Mouse (Mus musculus) gastrocnemius, postnatal 36 days (tissue): ENCODE data around the gene Zfp300. TPM values are rescaled to one million over a fixed set of nuclear protein-coding genes. Genes with fewer than 3 reads are reported as not detected.
A peak's percentile ranks its signal among the peaks of the same experiment; 100 is the strongest.

Experiments
- DNase-seq, 2 experiments: peaks; one replicate each; pipeline ENCODE4 v3.0.0; 2022
- intact Hi-C: fragments of 180-260 bp; cut with DNase I; formaldehyde crosslinking; loops from one replicate; pipeline ENCODE4 v1.15.1; 2025
- long read RNA-seq, 2 experiments: library from polyadenylated mRNA; stranded (forward); transcript quantifications; one replicate each; pipeline ENCODE4 v2.0.0; 2021
- total RNA-seq, 2 experiments: library from RNA; stranded (reverse); gene quantifications; 2 replicates each; pipeline ENCODE4 v1.2.3; 2021

Gene Zfp300
- total RNA-seq = under 1 TPM; 0.15 TPM
- long read RNA-seq, experiment 1, full-length matches to known transcripts = 1 of 1 reads
- long read RNA-seq, experiment 1, partial matches to known transcripts = 0 of 1 reads
- long read RNA-seq, experiment 1, other reads (novel, unspliced or antisense) = 0 of 1 reads
- long read RNA-seq, experiment 2 = 0 reads

- intact Hi-C loops = no loop called here
- peak; percentile 24 to 55 for DNase-seq
These were observed at the start of gene Zfp300 for GRCm38 (mm10) chrX:21088983-21089866. TSS of gene Zfp300 (minus strand) at chrX:21089527.

GRCm38 (mm10) chrX:21115520-21115919 lies 26.2 kb upstream of the Zfp300 start, which contains the start of gene Ssxa1:
TSS of gene Ssxa1 (plus strand) at chrX:21115820.
- intact Hi-C loops = no loop called here

DNA sequence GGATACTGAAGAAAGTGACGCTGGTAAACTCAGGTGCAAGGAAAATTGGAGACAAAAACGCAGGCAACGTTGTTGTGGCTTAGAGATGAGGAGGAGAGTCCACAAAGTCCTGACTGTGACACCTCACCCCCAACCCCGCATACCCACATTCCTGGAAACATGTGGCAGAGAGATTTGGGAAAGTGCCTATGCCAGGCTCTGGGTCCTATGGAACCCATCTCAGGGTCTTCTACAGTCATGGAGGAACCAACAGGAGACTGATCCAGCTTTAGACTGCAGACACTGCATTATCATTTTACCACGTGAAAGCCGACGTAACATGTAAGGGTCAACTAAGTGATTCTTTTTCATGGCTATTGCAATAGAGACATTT lies 526 bp upstream of the Zfp300 start:
- intact Hi-C loops = no loop called here
- DNase-seq = no peak

More at GRCm38 (mm10) chrX:21115520-21115919, 26.2 kb upstream of the Zfp300 start, which contains the start of gene Ssxa1:
- DNase-seq = no peak

DNA sequence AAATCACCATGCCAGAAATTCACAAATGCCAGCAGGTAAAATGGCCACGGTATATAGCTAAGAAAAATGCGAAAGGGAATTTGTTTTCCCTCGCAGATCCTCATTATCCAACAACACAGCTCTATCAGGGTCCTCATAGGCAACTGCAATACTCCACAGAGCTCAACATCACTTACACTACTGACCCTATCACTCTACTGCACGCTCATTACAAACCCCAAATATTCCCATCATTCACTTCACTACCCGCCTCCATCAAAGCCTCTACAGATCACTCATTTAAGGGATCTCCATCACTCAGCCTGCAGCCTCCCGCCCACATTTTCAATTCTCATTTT lies 713 bp downstream of the Zfp300 start:
- intact Hi-C loops = no loop called here
- DNase-seq = peak in 1 of 2 experiments; percentile 9

- DNase-seq = no peak
- intact Hi-C loops = no loop called here
These were observed 21.2 kb downstream of the Zfp300 start, which contains the start of gene Spaca5 for GRCm38 (mm10) chrX:21068106-21068505. TSS of gene Spaca5 (plus strand) at chrX:21068406.

- intact Hi-C loops = no loop called here
- DNase-seq = no peak
These were observed 26.8 kb downstream of the Zfp300 start for GRCm38 (mm10) chrX:21062544-21062890.

DNA sequence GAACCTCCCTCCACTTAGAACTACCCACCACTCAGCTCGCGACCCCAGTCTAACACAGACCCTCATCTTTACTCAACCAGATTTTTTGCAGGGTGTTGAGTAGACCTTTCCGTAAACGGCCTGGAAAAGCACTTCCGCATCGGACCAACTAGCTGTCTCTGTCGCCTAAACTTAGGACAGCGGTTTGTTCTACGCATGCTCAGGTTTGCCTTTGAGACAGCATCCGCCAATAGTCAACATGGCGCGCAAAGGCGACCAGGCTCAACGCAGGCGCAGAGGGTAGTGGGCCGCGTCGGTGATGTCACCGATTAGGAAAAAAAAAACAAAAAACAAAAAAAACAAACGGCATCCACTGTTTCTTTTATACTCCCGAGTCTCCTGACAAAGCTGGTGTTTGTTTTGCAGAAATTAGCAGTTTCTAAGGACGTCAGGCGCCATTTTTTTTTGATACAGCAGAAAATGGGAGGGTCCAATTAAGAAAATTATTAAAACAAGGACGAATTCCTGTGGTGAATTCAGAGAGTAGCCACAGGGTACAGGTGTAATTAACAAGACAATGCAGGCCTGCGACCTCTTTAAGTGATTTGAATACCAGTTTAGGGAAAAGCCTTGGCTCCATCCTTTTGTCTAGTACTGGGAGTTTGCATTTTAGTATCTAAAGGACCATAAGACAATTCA lies 27.3 kb downstream of the Zfp300 start, which contains the start of gene Zfp182:
TSS of gene Zfp182 (minus strand) at position 451 of the 678 bp plus-strand sequence.
- intact Hi-C loops = no loop called here

DNA sequence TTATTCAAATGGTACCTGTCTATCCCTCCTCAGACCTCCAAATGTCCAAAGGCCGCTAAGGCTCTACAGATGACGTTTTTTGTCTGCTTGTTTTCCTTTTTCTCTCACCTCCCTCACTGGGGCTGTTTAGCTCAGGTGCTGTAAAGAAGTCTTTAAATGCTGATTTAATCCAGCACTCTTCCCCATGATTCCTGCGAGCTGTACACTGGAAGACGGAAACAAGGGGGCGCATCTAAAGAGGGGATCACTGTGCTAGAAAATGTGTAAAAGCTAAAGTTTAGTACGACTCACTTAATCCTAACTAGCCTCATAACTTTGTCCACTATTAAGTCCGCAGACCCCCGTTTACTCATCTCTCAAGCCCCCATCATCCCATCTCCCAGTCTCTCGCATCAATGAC lies 27.9 kb downstream of the Zfp300 start:
- no peak for DNase-seq
- intact Hi-C loops = no loop called here

More for the DNA sequence above, 27.3 kb downstream of the Zfp300 start, which contains the start of gene Zfp182:
- DNase-seq = peak; percentile 52 to 72

Other genes with a start within 250 kb of the Zfp300 start
- 1 to 10 TPM; 2.1 to 2.5 TPM for gene Timp1, start 219.4 kb downstream of the Zfp300 start, total RNA-seq
- under 1 TPM; 0.07 to 0.08 TPM for gene Syn1, start 168.5 kb downstream of the Zfp300 start, total RNA-seq
- 1 to 10 TPM; 3.5 to 4.0 TPM for gene Cfp, start 158.0 kb downstream of the Zfp300 start, total RNA-seq
- gene Elk1, start 138.9 kb downstream of the Zfp300 start, total RNA-seq = 1 to 10 TPM; 6.6 to 7.8 TPM
- 10 to 100 TPM; 22.7 to 26.3 TPM for gene Uxt, start 127.5 kb downstream of the Zfp300 start, total RNA-seq
- gene Zfp182, start 27.2 kb downstream of the Zfp300 start, total RNA-seq = 1 to 10 TPM; 1.6 to 1.7 TPM
- not detected for gene Spaca5, start 21.1 kb downstream of the Zfp300 start, total RNA-seq
- not detected for gene Ssxa1, start 26.3 kb upstream of the Zfp300 start, total RNA-seq
- gene Gm21876, start 86.1 kb upstream of the Zfp300 start, total RNA-seq = not detected